Mouse (Mus musculus) embryonic facial prominence, embryonic 14.5 days (tissue): ENCODE data around the gene Gstp2. TPM values are rescaled to one million over a fixed set of nuclear protein-coding genes. Genes with fewer than 3 reads are reported as not detected.

Experiments
- ATAC-seq: fragments of 200-750 bp; cut with Nextera tagmentation; 2 replicates; pipeline ENCODE4 v1.8.0; 2017; ENCODE audit warnings: low read depth, moderate number of reproducible peaks, moderate TSS enrichment
- DNase-seq: peaks from one replicate; pipeline ENCODE4 v3.0.0-alpha.2; 2015; ENCODE audit warnings: low spot score
- H3K27ac ChIP-seq: fragments of 300-500 bp; sonication (generic); replicated peaks from 2 replicates; pipeline ENCODE4 v1.5.1; 2014; ENCODE audit warnings: low read depth, mild to moderate bottlenecking, low read length, moderate library complexity
- H3K27me3 ChIP-seq: fragments of 300-500 bp; sonication (generic); replicated peaks from 2 replicates; pipeline ENCODE4 v1.6.1; 2014; ENCODE audit warnings: low read length; ENCODE audit not compliant: control insufficient read depth, insufficient read depth
- H3K36me3 ChIP-seq: fragments of 300-500 bp; sonication (generic); 2 replicates; pipeline ENCODE4 v1.6.1; 2014; ENCODE audit warnings: low read length, mixed read lengths; ENCODE audit not compliant: control insufficient read depth, insufficient read depth
- H3K4me1 ChIP-seq: fragments of 300-500 bp; sonication (generic); 2 replicates; pipeline ENCODE4 v1.6.1; 2014; ENCODE audit warnings: antibody characterized with exemption, low read length; ENCODE audit not compliant: control insufficient read depth, insufficient read depth
- H3K4me2 ChIP-seq: fragments of 300-500 bp; sonication (generic); 2 replicates; pipeline ENCODE4 v1.6.1; 2014; ENCODE audit warnings: low read depth, mild to moderate bottlenecking, low read length, moderate library complexity, mixed read lengths
- H3K4me3 ChIP-seq: fragments of 300-500 bp; sonication (generic); 2 replicates; pipeline ENCODE4 v1.5.1; 2014; ENCODE audit warnings: low read depth, mild to moderate bottlenecking, low read length
- H3K9ac ChIP-seq: fragments of 300-500 bp; sonication (generic); 2 replicates; pipeline ENCODE4 v1.6.1; 2014; ENCODE audit warnings: low read depth, mild to moderate bottlenecking, low read length, moderate library complexity, mixed read lengths
- H3K9me3 ChIP-seq: fragments of 300-500 bp; sonication (generic); 2 replicates; pipeline ENCODE4 v1.6.1; 2016; ENCODE audit warnings: low read length; ENCODE audit not compliant: control insufficient read depth
- WGBS: fragments of 180-500 bp; shearing (Covaris S2); extraction: QIAGEN DNeasy Blood & Tissue Kit; methylation state at CpG from one replicate; pipeline ENCODE4 v1.1.7; 2014; 5-methylcytosine and 5-hydroxymethylcytosine counted together
- polyA plus RNA-seq: library from polyadenylated mRNA; unstranded; fragments of >200 nt; fragmentation: Nextera tagmentation; extraction: Ambion mirVana; gene quantifications from 2 replicates; pipeline ENCODE4 v1.2.1, GENCODE M21; 2014

Gene Gstp2
- polyA plus RNA-seq, 1 experiment from 2014 or later = 4.5 TPM

DNA sequence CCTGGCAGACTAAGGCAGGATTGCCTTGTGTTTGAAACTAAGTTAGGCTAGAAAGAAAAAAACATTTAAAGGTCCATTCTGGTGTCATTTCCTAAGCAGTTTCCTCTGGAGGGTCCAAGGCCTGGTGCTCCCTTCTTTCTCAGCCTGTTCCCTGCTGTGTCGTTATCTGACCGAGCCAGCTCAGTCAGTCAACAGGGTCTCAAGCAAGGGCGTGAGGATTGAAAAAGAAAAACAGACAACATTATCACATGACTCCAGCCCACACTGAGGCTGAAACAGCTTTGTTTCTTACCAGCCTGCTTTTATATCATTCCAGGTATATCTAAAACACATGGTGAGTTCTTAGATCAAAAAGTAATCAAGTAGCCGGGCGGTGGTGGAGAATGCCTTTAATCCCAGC lies 30.2 kb downstream of the Gstp2 start:
- Histone ChIP-seq H3K9me3 (no peaks in the 10 kb centered on the region), H3K9ac (no peak overlapping the region), H3K4me1 (peaks cover 4% of the 10 kb centered on the region; the same call in 1 of the 2 replicates), H3K4me3 (no peak overlapping the region), H3K27me3 (no peaks in the 10 kb centered on the region), H3K4me2 (no peak overlapping the region), H3K27ac (no peak overlapping the region), H3K36me3 (no peaks in the 10 kb centered on the region)
- WGBS = 49% methylated on average over 5 of the region's 5 CpGs
- no peak for ATAC-seq
- DNase-seq = no peak

- Histone ChIP-seq H3K27ac (no peak overlapping the region), H3K9me3 (no peaks in the 10 kb centered on the region), H3K27me3 (no peaks in the 10 kb centered on the region), H3K9ac (no peak overlapping the region), H3K4me1 (peaks cover 4% of the 10 kb centered on the region; the same call in 1 of the 2 replicates), H3K4me2 (no peak overlapping the region), H3K36me3 (peaks cover 1% of the 10 kb centered on the region; the same call in 1 of the 2 replicates), H3K4me3 (no peak overlapping the region)
- ATAC-seq (no peak), DNase-seq (no peak)
These were observed 31.0 kb downstream of the Gstp2 start for GRCm38 (mm10) chr19:4014802-4015201.

DNA sequence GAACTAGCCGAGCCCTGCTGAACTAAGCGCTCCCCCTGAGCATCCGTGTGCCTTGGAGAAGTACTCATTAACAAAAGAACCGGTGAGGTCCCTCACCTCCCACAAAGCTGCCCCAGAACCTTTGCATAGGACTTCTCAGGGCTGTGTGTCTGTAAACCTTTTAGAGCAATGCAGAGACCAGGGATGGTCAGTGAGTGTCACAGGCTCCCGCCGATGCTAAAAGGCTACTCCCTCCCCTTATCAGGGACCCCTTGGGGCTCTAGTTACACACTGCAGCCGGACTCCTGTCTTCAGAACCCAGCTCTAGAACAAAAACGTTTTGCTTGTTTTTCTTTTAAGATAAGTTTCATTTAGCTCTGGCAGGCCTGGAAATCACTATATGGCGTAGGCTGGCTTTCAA lies 32.8 kb downstream of the Gstp2 start:
- Histone ChIP-seq H3K27ac (no peak overlapping the region), H3K4me2 (peak overlapping the region; percentile 76), H3K4me1 (peaks cover 4% of the 10 kb centered on the region; the same call in 1 of the 2 replicates), H3K4me3 (peak overlapping the region; percentile 92), H3K9ac (peak overlapping the region; percentile 55), H3K27me3 (no peaks in the 10 kb centered on the region), H3K36me3 (peaks cover 18% of the 10 kb centered on the region), H3K9me3 (no peaks in the 10 kb centered on the region)
- DNase-seq (no peak), ATAC-seq (peak; percentile 23; the same call in 1 of the 2 replicates)
- 15% methylated on average over 9 of the region's 9 CpGs for WGBS

DNA sequence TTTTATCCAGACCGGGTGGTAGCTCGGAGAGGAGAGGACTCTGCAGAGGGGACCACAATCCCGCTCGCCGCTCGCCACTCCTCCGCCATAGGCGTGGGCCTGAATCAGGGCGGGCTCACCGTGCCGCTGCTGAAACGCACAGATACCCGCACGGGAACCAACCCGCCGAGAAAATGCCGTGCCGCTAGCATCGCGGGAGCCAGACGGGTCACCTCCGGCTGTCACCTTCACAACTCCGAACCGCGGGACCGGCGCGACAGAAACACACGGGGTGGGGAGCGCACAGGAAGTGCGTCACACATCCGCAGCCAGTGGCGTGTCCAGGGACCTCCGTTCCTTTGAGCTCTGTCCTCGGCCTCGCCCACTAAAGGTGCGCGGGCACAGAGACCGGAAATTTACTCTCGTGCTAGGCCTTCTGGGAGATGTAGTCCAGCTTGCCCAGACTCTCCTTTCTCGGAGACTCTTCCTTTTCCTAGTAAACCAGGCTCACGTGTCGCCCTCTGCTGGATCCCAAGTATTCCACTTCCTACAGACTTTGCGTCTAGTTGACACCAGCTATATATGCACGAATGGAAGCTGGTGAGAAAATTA lies 33.3 kb downstream of the Gstp2 start, which contains the start of gene Ndufv1:
Gene Ndufv1 (minus strand): TSS at position 375 of the 591 bp plus-strand sequence.
- Histone ChIP-seq H3K4me3 (peak within 1 kb of the TSS; percentile 92), H3K27ac (peak within 1 kb of the TSS; percentile 76; the same call in 1 of the 2 replicates), H3K9ac (peak within 1 kb of the TSS; percentile 82), H3K4me1 (peaks cover 4% of the 10 kb centered on the region; the same call in 1 of the 2 replicates), H3K9me3 (no peaks in the 10 kb centered on the region), H3K4me2 (peak within 1 kb of the TSS; percentile 76), H3K27me3 (no peaks in the 10 kb centered on the region), H3K36me3 (peaks cover 24% of the 10 kb centered on the region)
- ATAC-seq (peak; percentile 99), DNase-seq (peak; percentile 100)
- WGBS = under 1% methylated on average over 33 of the region's 45 CpGs

DNA sequence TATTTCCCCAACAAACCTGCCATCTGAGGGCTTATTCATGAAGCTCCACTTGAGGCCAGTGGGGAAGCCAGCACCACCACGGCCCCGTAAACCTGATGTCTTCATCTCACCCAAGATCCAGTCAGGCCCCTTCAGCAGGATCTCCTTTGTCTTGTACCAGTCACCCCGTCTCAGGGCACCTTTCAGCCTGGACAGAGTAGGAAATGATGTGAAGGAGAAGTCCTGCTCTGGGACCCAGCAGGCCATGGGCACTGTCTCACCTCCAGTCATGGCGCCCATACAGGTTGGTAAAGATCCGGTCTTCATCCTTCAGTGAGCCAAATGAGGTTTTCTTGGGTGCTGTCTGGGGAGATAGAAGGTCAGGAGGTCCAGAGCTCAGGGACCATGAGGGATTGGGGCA lies 34.7 kb downstream of the Gstp2 start:
- WGBS = 95% methylated on average over 5 of the region's 5 CpGs
- Histone ChIP-seq H3K4me2 (no peak overlapping the region), H3K4me3 (no peak overlapping the region)

DNA sequence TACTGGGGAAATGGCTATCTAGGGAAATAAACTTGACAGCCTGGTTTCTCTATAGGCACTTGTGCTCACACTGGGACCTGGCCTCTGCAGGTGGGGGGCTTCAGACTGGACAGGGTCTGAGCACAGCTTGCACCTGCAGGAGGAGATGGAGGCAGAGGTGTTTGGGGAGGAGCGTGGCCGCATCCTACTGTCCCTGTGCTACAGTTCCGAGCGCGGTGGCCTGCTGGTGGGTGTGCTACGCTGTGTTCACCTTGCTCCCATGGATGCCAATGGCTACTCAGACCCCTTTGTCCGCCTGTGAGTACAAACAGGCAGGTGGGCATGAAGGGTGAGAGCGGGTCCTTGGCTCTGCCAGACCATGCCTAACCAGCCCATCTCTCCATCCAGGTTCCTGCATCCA lies 39.9 kb downstream of the Gstp2 start:
- 94% methylated on average over 8 of the region's 8 CpGs for WGBS
- Histone ChIP-seq H3K4me3 (no peak overlapping the region), H3K4me2 (no peak overlapping the region)

More for the DNA sequence above, 34.7 kb downstream of the Gstp2 start:
- Histone ChIP-seq H3K27me3 (no peaks in the 10 kb centered on the region), H3K36me3 (peaks cover 36% of the 10 kb centered on the region), H3K9me3 (no peaks in the 10 kb centered on the region), H3K27ac (no peak overlapping the region), H3K4me1 (peaks cover 4% of the 10 kb centered on the region; the same call in 1 of the 2 replicates), H3K9ac (no peak overlapping the region)
- DNase-seq (no peak), ATAC-seq (no peak)

DNA sequence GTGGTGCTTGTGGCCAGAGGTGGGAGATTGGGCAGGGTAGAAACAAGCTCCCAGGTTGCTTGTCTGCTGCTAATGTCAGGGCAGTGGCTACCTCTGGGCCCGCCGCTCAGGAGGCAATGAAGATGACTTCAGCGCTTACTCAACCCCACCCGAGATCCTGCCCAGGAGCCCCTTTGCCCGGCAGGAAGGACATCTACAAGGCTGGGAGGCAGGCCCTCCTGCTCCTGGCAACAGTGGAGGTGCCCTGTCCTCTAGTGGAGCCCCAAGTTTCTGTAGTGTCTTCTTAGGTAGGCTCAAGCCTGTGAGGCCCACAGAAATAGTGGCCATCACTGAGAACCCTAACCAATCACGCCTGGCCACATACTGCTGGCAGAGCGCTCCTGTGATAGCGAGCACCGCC lies 40.7 kb downstream of the Gstp2 start:
- H3K36me3 ChIP-seq = peaks cover 40% of the 10 kb centered on the region

More for the DNA sequence above, 39.9 kb downstream of the Gstp2 start:
- no peaks in the 10 kb centered on the region for H3K27me3 ChIP-seq
- DNase-seq (no peak), ATAC-seq (no peak)
- 0 out of 2 replicates have a peak overlapping the region, but pooled peaks have one; percentile 8 for H3K9ac ChIP-seq
- H3K36me3 ChIP-seq = peaks cover 40% of the 10 kb centered on the region
- peaks cover 4% of the 10 kb centered on the region; the same call in 1 of the 2 replicates for H3K4me1 ChIP-seq
- no peak overlapping the region for H3K27ac ChIP-seq
- no peaks in the 10 kb centered on the region for H3K9me3 ChIP-seq

GRCm38 (mm10) chr19:4004331-4004730 lies 41.5 kb downstream of the Gstp2 start:
- Histone ChIP-seq H3K27me3 (no peaks in the 10 kb centered on the region), H3K4me1 (peaks cover 7% of the 10 kb centered on the region; the same call in 1 of the 2 replicates), H3K9me3 (no peaks in the 10 kb centered on the region), H3K9ac (no peak overlapping the region), H3K27ac (no peak overlapping the region), H3K4me2 (no peak overlapping the region), H3K36me3 (peaks cover 35% of the 10 kb centered on the region), H3K4me3 (no peak overlapping the region)
- no peak for DNase-seq
- no peak for ATAC-seq
- WGBS = 86% methylated on average over 15 of the region's 15 CpGs

More for the DNA sequence above, 40.7 kb downstream of the Gstp2 start:
- Histone ChIP-seq H3K9ac (no peak overlapping the region), H3K4me3 (no peak overlapping the region), H3K9me3 (no peaks in the 10 kb centered on the region), H3K27ac (no peak overlapping the region), H3K4me2 (no peak overlapping the region), H3K27me3 (no peaks in the 10 kb centered on the region), H3K4me1 (peaks cover 7% of the 10 kb centered on the region; the same call in 1 of the 2 replicates)
- ATAC-seq = no peak
- DNase-seq = no peak
- 86% methylated on average over 7 of the region's 9 CpGs for WGBS

GRCm38 (mm10) chr19:4003641-4004040 lies 42.2 kb downstream of the Gstp2 start:
- no peaks in the 10 kb centered on the region for H3K9me3 ChIP-seq

More at GRCm38 (mm10) chr19:4003641-4004040, 42.2 kb downstream of the Gstp2 start:
- Histone ChIP-seq H3K9ac (no peak overlapping the region), H3K36me3 (peaks cover 28% of the 10 kb centered on the region), H3K4me3 (no peak overlapping the region), H3K27ac (no peak overlapping the region), H3K4me1 (peaks cover 7% of the 10 kb centered on the region; the same call in 1 of the 2 replicates), H3K4me2 (no peak overlapping the region), H3K27me3 (no peaks in the 10 kb centered on the region)
- WGBS = 76% methylated on average over 9 of the region's 12 CpGs
- DNase-seq (no peak), ATAC-seq (no peak)
